Mouse (Mus musculus): ENCODE results near the gene Smim15.

Smim15 gene

DNA sequence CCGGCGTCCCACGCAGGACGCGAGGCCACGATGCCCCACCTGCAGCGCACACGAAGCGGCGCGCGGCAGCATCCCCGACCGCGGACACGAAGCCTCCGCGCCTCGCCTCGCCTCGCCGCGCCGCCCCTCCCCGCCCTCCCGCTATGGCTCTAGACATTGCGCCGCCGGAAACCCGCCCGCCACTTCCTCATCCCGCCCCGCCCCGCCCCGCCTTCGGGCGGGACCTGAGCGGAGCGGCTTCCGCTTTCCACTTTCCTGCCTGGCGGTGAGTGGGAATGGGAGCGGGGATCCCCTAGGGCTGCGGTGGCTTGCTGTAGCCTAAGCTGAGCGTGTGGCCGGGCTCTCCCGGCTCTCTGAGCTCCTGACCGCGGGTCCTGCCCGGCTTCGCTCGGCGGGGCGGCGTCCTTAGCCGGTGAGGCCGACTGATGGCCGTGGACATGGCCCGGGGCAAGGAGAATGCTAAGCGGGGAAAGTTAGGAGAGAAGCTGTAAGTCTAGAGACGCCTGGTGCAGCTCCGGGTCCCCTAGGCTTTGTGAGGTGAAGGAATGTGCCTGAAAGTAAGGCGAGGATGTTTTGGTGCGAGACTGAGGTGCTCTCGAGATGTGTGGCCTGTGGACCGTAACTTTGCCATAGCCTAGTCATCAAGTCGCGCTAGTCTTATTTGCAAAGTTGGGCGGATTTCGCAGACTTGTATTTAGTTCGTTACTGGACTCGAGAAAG, at the start of gene Smim15:
Smim15 (plus strand) TSS at position 225 of the 720 bp plus-strand sequence.
- DNase-seq: peak; percentile 91 to 95

- no peak for DNase-seq
These were observed 49.0 kb upstream of the Smim15 start for GRCm38 (mm10) chr13:107995211-107995610.

- DNase-seq: no peak
These were observed 47.9 kb upstream of the Smim15 start for GRCm38 (mm10) chr13:107996301-107996700.

- no peak for DNase-seq
These were observed 36.4 kb upstream of the Smim15 start for GRCm38 (mm10) chr13:108007861-108008260.

DNA sequence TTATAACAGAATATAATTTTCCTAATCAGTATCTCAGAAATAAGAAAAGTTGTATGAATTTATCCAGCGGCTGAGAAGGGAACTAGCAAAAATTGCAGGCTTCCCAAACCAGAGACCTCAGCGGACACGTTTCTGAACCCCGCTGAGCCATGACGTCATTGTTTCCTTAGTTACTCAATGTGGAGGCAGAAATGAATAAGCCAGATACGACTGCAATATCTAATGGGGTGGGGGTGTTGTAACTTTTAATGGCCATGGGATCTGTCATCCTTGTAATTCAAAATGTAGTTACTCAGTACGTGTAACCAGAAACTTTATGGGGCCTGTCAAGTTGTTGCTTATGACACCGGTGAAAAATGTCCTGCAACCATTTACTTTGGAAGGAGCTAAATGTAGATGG, 31.1 kb upstream of the Smim15 start:
- no peak for DNase-seq

DNA sequence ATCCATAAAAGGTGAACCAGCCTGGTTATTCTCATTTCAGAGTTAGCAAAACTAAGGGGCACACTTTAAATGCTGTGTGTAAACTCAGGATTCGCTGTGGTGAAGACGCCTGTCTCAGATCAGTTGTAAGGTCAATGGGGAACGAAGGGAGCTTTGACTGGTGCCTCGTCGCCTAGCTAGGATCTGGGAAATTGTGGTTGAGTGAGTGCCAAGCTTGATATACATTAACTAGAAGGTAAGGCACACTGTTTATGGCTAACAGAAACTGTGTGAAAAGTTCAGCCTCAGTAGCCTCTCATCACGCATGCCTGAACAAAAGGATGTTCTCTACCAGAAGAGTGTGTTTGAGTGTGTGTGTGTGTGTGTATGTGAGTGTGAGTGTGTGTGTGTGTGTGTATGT, 30.4 kb upstream of the Smim15 start:
- peak; percentile 43 to 86 for DNase-seq

DNA sequence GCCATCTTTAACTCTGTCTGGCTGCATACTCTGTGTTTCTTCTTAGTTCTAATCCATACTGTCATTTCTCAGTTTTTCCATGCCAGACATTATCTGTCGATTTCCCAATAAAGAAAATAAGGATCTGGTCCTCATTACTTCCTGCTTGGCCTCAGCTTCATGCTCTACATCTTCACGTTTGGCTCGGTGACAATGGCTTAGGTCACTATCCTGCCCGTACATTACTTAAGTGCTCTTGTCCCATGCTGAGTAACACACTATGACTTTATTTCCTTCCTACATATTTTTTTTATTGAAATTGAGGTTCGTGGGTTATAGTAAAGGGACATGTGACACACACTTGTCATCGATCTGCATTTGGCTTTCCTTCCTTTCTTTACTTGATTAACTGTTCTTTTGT, 29.1 kb upstream of the Smim15 start:
- DNase-seq: no peak

DNA sequence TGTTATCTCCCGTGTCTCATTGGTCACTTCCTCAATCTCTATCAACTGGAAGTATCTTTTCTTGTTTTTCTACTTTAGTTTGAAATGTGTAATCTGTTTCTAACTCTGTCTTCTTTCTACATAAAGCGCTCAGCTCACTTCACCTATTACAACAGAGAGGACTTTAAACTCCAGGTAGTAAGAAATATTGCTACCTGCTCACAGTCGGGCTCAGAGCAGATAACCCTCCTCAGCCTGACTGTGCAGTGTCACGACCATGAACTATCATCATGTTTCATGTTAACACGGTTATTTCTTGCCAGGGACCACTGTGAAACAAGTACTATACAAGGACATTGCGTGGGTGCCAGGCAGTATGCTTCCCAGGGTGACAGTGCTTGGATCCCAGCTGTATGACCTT, 26.9 kb upstream of the Smim15 start:
- DNase-seq: no peak

- no peak for DNase-seq
These were observed 18.4 kb upstream of the Smim15 start for GRCm38 (mm10) chr13:108025802-108026201.

GRCm38 (mm10) chr13:108032789-108033188, 11.5 kb upstream of the Smim15 start:
- no peak for DNase-seq

DNA sequence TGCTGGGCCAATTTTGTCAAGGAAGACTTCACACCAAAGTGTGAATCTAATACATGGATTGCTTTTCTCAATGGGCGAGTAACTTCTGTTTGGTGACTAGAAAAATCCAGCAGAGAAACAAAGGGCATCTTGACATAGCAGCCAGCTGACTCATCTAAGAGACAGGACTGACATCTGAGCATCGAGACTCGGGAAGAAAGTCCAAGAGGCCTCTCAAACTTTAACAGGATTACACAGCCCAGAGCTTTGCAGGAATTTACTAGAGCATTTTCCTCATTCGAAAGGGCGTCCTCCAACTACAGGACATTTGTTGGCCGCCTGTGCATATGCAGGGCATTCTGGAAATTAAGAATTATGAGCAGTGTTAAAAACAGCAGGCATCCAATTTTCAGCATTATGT, 4.9 kb upstream of the Smim15 start:
- peak; percentile 48 to 87 for DNase-seq

DNA sequence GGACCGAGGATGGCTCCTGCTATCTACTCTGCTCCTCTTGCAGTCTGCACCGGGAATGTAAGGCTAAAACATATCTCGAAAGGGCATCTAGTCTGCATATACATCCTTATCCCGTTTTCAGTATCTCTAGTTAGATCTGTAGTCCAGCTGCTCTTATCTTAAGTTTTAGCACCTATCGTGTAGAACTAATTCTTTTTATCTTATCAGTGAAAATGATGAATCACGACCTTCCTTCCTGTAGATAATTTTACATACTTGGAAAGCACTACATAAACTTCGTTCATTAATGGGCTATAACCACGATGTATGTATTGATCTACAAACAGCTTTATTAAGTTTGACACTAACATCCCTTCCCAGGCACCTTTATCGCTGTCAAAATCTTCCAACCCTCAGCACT, 4.3 kb upstream of the Smim15 start:
- no peak for DNase-seq

DNA sequence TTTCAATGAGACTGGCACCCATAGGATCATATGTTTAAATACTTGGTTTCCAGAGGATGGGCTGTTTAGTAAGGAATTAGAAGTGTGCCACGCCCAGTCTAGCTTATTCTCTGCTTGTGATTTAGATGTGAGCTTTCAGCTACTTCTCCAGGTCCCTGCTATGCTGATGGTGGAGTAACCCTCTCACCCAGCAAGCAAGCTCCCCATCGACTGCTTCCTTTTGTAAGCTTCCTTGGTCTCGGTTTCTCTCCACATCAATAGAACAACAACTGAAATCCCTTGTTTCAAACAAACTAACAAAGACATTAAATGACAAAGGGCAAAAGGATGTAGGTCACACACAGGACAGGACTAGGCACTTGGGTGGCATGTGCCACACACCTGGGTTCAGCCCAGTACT, 3.8 kb upstream of the Smim15 start:
- no peak for DNase-seq

DNA sequence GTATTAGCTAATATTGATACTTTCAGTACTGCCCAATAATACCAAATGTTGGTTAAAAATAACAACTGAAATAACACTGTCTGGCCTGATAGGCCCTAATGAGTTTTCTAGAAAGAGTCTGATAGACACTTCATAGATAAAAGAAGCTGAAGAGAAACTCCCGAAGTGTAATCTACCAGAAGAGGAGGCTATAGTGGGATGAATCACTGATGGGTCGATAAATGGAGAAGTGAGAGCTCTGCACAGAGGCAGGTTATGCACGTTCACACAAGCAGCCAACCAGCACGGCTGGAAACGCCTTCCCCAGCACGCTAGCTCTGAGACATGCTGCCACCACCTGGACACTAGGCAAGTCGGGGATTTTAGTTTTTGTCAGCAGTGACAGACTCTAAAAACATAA, 2.9 kb upstream of the Smim15 start:
- DNase-seq: peak; percentile 82 to 85

GRCm38 (mm10) chr13:108043431-108044221, 620 bp upstream of the Smim15 start:
- DNase-seq: peak; percentile 73 to 76

GRCm38 (mm10) chr13:108045646-108046045, 1.4 kb downstream of the Smim15 start:
- no peak for DNase-seq

- DNase-seq: no peak
These were observed 1.8 kb downstream of the Smim15 start for GRCm38 (mm10) chr13:108046071-108046470.

DNA sequence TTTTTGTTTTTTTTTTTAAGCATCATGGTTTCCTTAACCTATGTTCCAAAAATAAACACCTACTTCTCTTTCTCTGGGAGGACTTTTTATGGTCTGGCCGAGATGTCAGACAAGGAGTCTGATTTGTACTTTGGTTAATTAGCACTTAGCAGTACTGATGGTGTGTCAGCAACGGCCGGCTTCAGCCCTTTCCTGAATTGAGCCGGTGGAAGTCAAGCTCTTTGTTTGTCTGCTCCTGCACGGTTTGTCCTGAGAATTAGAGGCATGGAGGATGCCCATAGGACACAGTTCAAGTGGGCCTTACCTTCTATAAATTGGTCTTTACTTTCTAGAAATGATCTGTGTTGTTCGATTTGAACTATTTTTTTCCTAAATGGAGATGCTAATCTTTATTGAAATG, 2.6 kb downstream of the Smim15 start:
- DNase-seq: no peak

DNA sequence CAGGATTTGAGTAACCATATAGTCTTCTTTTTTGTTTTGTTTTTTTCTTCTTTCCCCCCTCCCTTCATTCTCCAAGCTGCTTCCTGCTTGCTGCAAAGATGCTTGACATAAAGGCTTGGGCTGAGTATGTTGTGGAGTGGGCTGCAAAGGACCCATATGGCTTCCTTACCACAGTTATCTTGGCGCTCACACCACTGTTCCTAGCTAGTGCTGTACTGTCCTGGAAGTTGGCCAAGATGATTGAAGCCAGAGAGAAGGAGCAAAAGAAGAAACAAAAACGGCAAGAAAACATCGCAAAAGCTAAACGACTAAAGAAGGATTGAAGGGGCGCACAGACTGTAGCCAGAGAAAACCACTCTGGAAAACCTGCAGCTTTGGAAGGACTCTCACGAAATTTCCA, 3.1 kb downstream of the Smim15 start:
- DNase-seq: no peak

GRCm38 (mm10) chr13:108056896-108057295, 12.7 kb downstream of the Smim15 start:
- DNase-seq: peak in 1 of 2 experiments; percentile 23

DNA sequence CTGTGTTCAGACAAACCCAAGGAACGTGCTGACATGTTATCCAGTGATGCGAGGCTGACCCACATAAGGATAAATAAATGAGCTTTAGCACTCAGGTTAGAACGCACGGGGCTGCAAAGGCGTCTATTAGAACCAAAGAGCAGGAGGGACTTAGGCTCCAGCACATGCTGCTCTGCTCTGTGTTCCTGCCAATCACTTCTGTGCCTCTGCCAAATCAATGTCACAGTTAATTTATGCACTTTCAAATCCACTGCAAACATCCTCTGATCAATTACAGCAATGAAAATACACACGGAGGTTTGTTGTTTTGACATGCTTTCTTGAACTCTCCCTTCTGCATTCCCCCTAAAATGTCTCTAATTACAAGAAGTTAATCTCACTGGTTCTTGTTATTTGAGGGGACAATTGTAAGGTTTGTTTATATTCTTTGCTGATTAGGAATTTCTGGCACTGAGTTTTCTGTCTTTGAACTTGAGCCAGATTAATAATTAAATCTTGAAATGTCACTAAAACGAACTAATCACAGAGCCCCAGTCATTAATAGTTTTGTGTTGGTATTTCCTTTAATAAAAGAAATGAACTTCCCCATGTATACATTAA, 16.1 kb downstream of the Smim15 start:
- peak; percentile 27 to 40 for DNase-seq

DNA sequence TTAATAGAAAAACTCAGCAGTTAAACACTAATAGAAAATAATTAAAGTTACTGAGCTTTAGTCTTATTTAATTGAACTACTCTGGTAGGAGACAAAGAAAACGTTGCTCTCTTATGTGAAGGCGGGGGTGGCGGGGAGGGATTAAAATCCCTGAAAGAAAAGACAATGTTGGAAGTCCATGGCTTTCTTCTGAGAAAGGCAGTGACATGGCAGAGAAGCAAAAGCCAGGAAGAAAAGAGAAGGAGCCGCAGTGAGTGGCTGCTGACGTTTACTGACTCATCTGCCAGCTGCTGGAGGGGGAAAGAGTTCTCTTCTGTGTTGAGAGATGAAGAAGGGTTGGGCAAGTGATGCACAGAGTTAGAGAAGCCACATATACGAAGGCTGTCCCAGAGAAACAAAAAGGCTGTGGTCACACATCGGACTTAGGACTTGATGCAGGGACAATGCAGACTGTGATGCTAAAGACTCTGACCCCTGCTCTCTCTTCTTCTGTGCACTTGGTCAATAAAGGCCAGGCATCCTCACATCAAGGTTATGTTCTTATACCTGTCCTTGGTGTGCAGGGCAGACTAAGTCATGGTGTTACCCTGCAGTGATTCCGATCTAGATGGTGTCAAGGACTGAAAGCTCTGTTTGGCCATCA, 16.8 kb downstream of the Smim15 start:
- DNase-seq: no peak

GRCm38 (mm10) chr13:108062900-108063299, 18.7 kb downstream of the Smim15 start:
- DNase-seq: no peak
